Mouse (Mus musculus) neural tube, embryonic 14.5 days (tissue): ENCODE data around the gene Cnot10. TPM values are rescaled to one million over a fixed set of nuclear protein-coding genes. Genes with fewer than 3 reads are reported as not detected.

ENCODE experiments used
- ATAC-seq: fragments of 200-750 bp; cut with Nextera tagmentation; 2 replicates; pipeline ENCODE4 v1.8.0; 2017; ENCODE audit warnings: low read depth, mild to moderate bottlenecking, moderate TSS enrichment, moderate library complexity
- H3K27ac ChIP-seq: fragments of 300-500 bp; sonication (generic); 2 replicates; pipeline ENCODE4 v1.5.1; 2014; ENCODE audit warnings: low read depth, mild to moderate bottlenecking, control low read depth, low read length, moderate library complexity, mixed read lengths
- H3K27me3 ChIP-seq: fragments of 300-500 bp; sonication (generic); 2 replicates; pipeline ENCODE4 v1.6.1; 2014; ENCODE audit warnings: low read length; ENCODE audit not compliant: control insufficient read depth, insufficient read depth
- H3K36me3 ChIP-seq: fragments of 300-500 bp; sonication (generic); 2 replicates; pipeline ENCODE4 v1.6.1; 2014; ENCODE audit warnings: low read length, mixed read lengths; ENCODE audit not compliant: control insufficient read depth, insufficient read depth
- H3K4me1 ChIP-seq: fragments of 300-500 bp; sonication (generic); 2 replicates; pipeline ENCODE4 v1.6.1; 2014; ENCODE audit warnings: low read length; ENCODE audit not compliant: control insufficient read depth, insufficient read depth
- H3K4me2 ChIP-seq: fragments of 300-500 bp; sonication (generic); 2 replicates; pipeline ENCODE4 v1.6.1; 2014; ENCODE audit warnings: mild to moderate bottlenecking, low read depth, low read length, control low read depth
- H3K4me3 ChIP-seq: fragments of 300-500 bp; sonication (generic); 2 replicates; pipeline ENCODE4 v1.5.1; 2014; ENCODE audit warnings: low read depth, low read length, control low read depth, mixed read lengths
- H3K9ac ChIP-seq: fragments of 300-500 bp; sonication (generic); replicated peaks from 2 replicates; pipeline ENCODE4 v1.6.1; 2014; ENCODE audit warnings: low read depth, mild to moderate bottlenecking, control low read depth, low read length, mixed read lengths
- H3K9me3 ChIP-seq: fragments of 300-500 bp; sonication (generic); 2 replicates; pipeline ENCODE4 v1.6.1; 2016; ENCODE audit warnings: low read length; ENCODE audit not compliant: control insufficient read depth
- WGBS: fragments of 180-500 bp; shearing (Covaris S2); extraction: QIAGEN DNeasy Blood & Tissue Kit; methylation state at CpG from one replicate; pipeline ENCODE4 v1.1.7; 2014; 5-methylcytosine and 5-hydroxymethylcytosine counted together
- polyA plus RNA-seq: library from polyadenylated mRNA; unstranded; fragments of >200 nt; fragmentation: Nextera tagmentation; extraction: Ambion mirVana; gene quantifications from 2 replicates; pipeline ENCODE4 v1.2.1, GENCODE M21; 2014

Cnot10 gene
- polyA plus RNA-seq, 1 experiment from 2014 or later, result 54.6 TPM

DNA sequence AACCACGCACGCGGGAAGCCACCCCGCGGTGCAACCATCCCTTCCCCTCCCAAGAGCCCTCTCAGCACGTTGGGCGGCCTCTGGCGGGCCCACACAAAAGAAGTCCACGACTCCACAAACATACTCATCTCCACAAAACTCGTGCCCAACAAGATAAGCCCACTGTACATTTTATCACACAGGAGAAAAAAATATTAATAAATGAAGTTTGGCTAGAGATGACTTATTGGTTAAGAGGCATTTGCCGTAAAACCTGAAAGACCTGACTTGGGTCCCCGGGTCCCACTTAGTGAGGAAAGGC lies 78.4 kb downstream of the Cnot10 start:
- Histone ChIP-seq H3K9ac (no peak overlapping the region), H3K27ac (no peak overlapping the region), H3K27me3 (peaks cover 19% of the 10 kb centered on the region), H3K4me3 (peak overlapping the region; percentile 58), H3K9me3 (no peaks in the 10 kb centered on the region), H3K4me1 (peaks cover 16% of the 10 kb centered on the region; the same call in 1 of the 2 replicates), H3K36me3 (no peaks in the 10 kb centered on the region), H3K4me2 (peak overlapping the region; percentile 79)
- no peak for ATAC-seq
- WGBS, result 3% methylated on average over 12 of the region's 12 CpGs

- Histone ChIP-seq H3K9ac (no peak overlapping the region), H3K36me3 (no peaks in the 10 kb centered on the region), H3K27me3 (peaks cover 19% of the 10 kb centered on the region), H3K27ac (no peak overlapping the region), H3K9me3 (no peaks in the 10 kb centered on the region), H3K4me2 (peak overlapping the region; percentile 79), H3K4me3 (peak overlapping the region; percentile 58), H3K4me1 (peaks cover 16% of the 10 kb centered on the region; the same call in 1 of the 2 replicates)
- under 1% methylated on average over 36 of the region's 36 CpGs for WGBS
- ATAC-seq, result no peak
Observed at GRCm38 (mm10) chr9:114560771-114561670, 79.0 kb downstream of the Cnot10 start.

- WGBS, result 6% methylated on average over 7 of the region's 7 CpGs
- H3K9me3 ChIP-seq, result no peaks in the 10 kb centered on the region
- no peak for ATAC-seq
- no peak overlapping the region for H3K9ac ChIP-seq
- H3K27me3 ChIP-seq, result peaks cover 19% of the 10 kb centered on the region
- H3K27ac ChIP-seq, result no peak overlapping the region
- no peak overlapping the region for H3K4me3 ChIP-seq
- no peaks in the 10 kb centered on the region for H3K36me3 ChIP-seq
- peaks cover 16% of the 10 kb centered on the region; the same call in 1 of the 2 replicates for H3K4me1 ChIP-seq
- 0 out of 2 replicates have a peak overlapping the region, but pooled peaks have one; percentile 79 for H3K4me2 ChIP-seq
Observed at GRCm38 (mm10) chr9:114560141-114560540, 79.8 kb downstream of the Cnot10 start.

DNA sequence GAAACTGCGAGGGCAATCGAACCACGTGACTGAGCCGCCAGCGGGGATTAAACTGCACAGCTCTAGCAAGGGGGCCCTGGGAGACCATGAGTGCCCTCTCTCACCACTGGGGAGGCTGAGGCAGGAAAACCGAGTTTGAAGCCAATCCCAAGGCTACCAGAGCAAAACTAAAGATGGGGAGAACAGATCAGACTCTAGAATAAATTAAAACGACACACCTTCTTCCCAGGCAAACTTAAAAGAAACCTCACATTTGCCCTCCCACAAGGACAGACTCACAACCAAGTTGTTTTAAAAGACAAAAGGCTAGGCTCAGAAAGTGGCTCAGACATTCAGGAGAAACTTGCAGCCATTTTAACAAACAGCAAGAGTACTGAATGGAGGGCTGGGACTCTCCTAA lies 82.9 kb downstream of the Cnot10 start:
- no peak for ATAC-seq
- peaks cover 9% of the 10 kb centered on the region; the same call in 1 of the 2 replicates for H3K27me3 ChIP-seq
- H3K9me3 ChIP-seq, result no peaks in the 10 kb centered on the region
- peaks cover 11% of the 10 kb centered on the region; the same call in 1 of the 2 replicates for H3K4me1 ChIP-seq
- no peak overlapping the region for H3K27ac ChIP-seq
- H3K9ac ChIP-seq, result no peak overlapping the region
- H3K36me3 ChIP-seq, result no peaks in the 10 kb centered on the region
- no peak overlapping the region for H3K4me3 ChIP-seq
- 9% methylated on average over 7 of the region's 7 CpGs for WGBS
- H3K4me2 ChIP-seq, result no peak overlapping the region

- no peaks in the 10 kb centered on the region for H3K9me3 ChIP-seq
- WGBS, result 29% methylated on average over 10 of the region's 10 CpGs
- no peaks in the 10 kb centered on the region for H3K36me3 ChIP-seq
- no peak for ATAC-seq
- no peak overlapping the region for H3K4me3 ChIP-seq
- H3K4me2 ChIP-seq, result no peak overlapping the region
- peaks cover 7% of the 10 kb centered on the region; the same call in 1 of the 2 replicates for H3K27me3 ChIP-seq
- H3K9ac ChIP-seq, result no peak overlapping the region
- peaks cover 7% of the 10 kb centered on the region; the same call in 1 of the 2 replicates for H3K4me1 ChIP-seq
- H3K27ac ChIP-seq, result no peak overlapping the region
Observed at GRCm38 (mm10) chr9:114556276-114556855, 83.6 kb downstream of the Cnot10 start.

GRCm38 (mm10) chr9:114554355-114554979 lies 85.5 kb downstream of the Cnot10 start:
- no peak overlapping the region for H3K4me3 ChIP-seq
- H3K4me1 ChIP-seq, result no peaks in the 10 kb centered on the region; the same call in 1 of the 2 replicates
- no peaks in the 10 kb centered on the region for H3K36me3 ChIP-seq
- no peak overlapping the region for H3K27ac ChIP-seq
- no peaks in the 10 kb centered on the region for H3K27me3 ChIP-seq
- no peaks in the 10 kb centered on the region for H3K9me3 ChIP-seq
- no peak overlapping the region for H3K4me2 ChIP-seq
- ATAC-seq, result peak; percentile 41; the same call in 1 of the 2 replicates
- 31% methylated on average over 5 of the region's 5 CpGs for WGBS
- H3K9ac ChIP-seq, result no peak overlapping the region

- Histone ChIP-seq H3K4me2 (no peak overlapping the region), H3K27me3 (no peaks in the 10 kb centered on the region), H3K36me3 (no peaks in the 10 kb centered on the region), H3K9me3 (no peaks in the 10 kb centered on the region), H3K27ac (no peak overlapping the region), H3K9ac (no peak overlapping the region), H3K4me3 (no peak overlapping the region), H3K4me1 (no peaks in the 10 kb centered on the region; the same call in 1 of the 2 replicates)
- no peak for ATAC-seq
Observed at GRCm38 (mm10) chr9:114553828-114554227, 86.2 kb downstream of the Cnot10 start.

- Histone ChIP-seq H3K9me3 (no peaks in the 10 kb centered on the region), H3K36me3 (no peaks in the 10 kb centered on the region), H3K27ac (no peak overlapping the region), H3K27me3 (no peaks in the 10 kb centered on the region), H3K4me1 (peaks cover 4% of the 10 kb centered on the region; the same call in 1 of the 2 replicates), H3K4me2 (no peak overlapping the region), H3K9ac (no peak overlapping the region), H3K4me3 (no peak overlapping the region)
- WGBS, result 21% methylated on average over 6 of the region's 6 CpGs
- ATAC-seq, result no peak
Observed at GRCm38 (mm10) chr9:114550033-114550432, 90.0 kb downstream of the Cnot10 start.

GRCm38 (mm10) chr9:114549117-114549516 lies 90.9 kb downstream of the Cnot10 start:
- 12% methylated on average over 5 of the region's 5 CpGs for WGBS

More at GRCm38 (mm10) chr9:114549117-114549516, 90.9 kb downstream of the Cnot10 start:
- Histone ChIP-seq H3K36me3 (no peaks in the 10 kb centered on the region), H3K4me1 (peaks cover 9% of the 10 kb centered on the region; the same call in 1 of the 2 replicates), H3K27me3 (no peaks in the 10 kb centered on the region), H3K9me3 (no peaks in the 10 kb centered on the region), H3K4me3 (no peak overlapping the region), H3K4me2 (no peak overlapping the region), H3K27ac (no peak overlapping the region), H3K9ac (no peak overlapping the region)
- no peak for ATAC-seq
